Mouse (Mus musculus) urinary bladder, postnatal 14 days (tissue): ENCODE measurements around the gene Tmem72.

Experiments used
- DNase-seq: peaks from one replicate; pipeline ENCODE4 v3.0.0; 2021; ENCODE audit warnings: low spot score

Gene Tmem72

GRCm38 (mm10) chr6:116649811-116650210 is 66.9 kb downstream of the Tmem72 start:
- peak; percentile 35 for DNase-seq

GRCm38 (mm10) chr6:116647763-116648162 is 69.0 kb downstream of the Tmem72 start:
- DNase-seq, result peak; percentile 41

- no peak for DNase-seq
Observed at GRCm38 (mm10) chr6:116644335-116644734, 72.4 kb downstream of the Tmem72 start.

- no peak for DNase-seq
Observed at GRCm38 (mm10) chr6:116643881-116644280, 72.8 kb downstream of the Tmem72 start.

- no peak for DNase-seq
Observed at GRCm38 (mm10) chr6:116642942-116643341, 73.8 kb downstream of the Tmem72 start.

- no peak for DNase-seq
Observed at GRCm38 (mm10) chr6:116639663-116640062, 77.0 kb downstream of the Tmem72 start.

- no peak for DNase-seq
Observed at GRCm38 (mm10) chr6:116638871-116639270, 77.8 kb downstream of the Tmem72 start.

- DNase-seq, result no peak
Observed at GRCm38 (mm10) chr6:116637496-116637895, 79.2 kb downstream of the Tmem72 start.

- no peak for DNase-seq
Observed at GRCm38 (mm10) chr6:116636581-116637235, 80.0 kb downstream of the Tmem72 start.

GRCm38 (mm10) chr6:116635251-116636180 is 81.2 kb downstream of the Tmem72 start:
- DNase-seq, result peak; percentile 74

GRCm38 (mm10) chr6:116633741-116634695 is 82.7 kb downstream of the Tmem72 start:
- no peak for DNase-seq

GRCm38 (mm10) chr6:116632129-116632528 is 84.6 kb downstream of the Tmem72 start:
- DNase-seq, result peak; percentile 89

- DNase-seq, result no peak
Observed at GRCm38 (mm10) chr6:116629766-116630165, 86.9 kb downstream of the Tmem72 start.
